Mouse (Mus musculus): ENCODE results near the gene Itgb2. TPM values are rescaled to one million over a fixed set of nuclear protein-coding genes. Genes with fewer than 3 reads are reported as not detected.
A peak's percentile ranks its signal among the peaks of the same experiment; 100 is the strongest.

The Itgb2 gene
- total and polyA plus RNA-seq, 3 experiments, result 7.1 to 11.6 (median 11.2) TPM

DNA sequence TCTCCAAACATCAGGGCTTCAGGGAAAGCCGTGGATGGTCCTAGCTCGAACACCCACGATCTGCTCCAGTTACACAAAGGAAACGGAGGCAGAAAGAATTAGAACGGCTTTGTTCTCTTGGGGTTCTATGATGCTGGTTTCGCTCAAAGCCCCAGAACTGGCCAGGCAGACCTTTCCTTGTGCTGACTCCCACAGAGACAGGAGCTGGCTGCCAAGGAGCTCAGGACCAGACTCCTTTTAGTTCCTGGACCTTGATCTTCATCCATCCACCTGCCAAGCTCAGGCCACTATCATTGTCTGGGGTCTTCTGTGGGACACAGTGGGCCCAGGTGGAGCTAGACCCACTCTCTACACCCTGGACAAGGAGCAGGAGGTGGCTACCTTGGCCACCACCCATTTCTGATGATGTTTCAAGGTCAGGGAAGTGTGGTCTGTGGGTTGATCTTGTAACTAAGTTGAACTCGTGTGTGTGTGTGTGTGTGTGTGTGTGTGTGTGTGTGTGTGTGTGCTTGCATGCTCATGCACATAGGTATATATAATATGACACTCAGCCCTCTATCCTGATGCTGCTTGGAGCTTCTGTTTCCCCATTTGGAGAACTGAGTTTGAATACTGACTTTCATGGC lies 9.4 kb downstream of the Itgb2 start:
- H3K27ac ChIP-seq, result no peak overlapping the region
- DNase-seq, result no peak
- no peaks in the 10 kb centered on the region for H3K79me2 ChIP-seq (replicated peaks; ENCODE audit: control insufficient read depth, insufficient read depth, low read length)
- no peak overlapping the region for H3K9ac ChIP-seq (ENCODE audit: low read depth, low read length)
- WGBS, result 56% methylated on average over 7 of the region's 7 CpGs
- no peaks in the 10 kb centered on the region for H3K4me1 ChIP-seq (ENCODE audit: control insufficient read depth, insufficient read depth, low read length)
- intact Hi-C loops (cut with DNase I), result no loop called here
- TF ChIP-seq CTCF (IDR thresholded peaks at IDR 0.05) (no peak), POLR2A (IDR thresholded peaks at IDR 0.05; ENCODE audit: insufficient read depth, low read depth, low read length) (no peak), EP300 (IDR thresholded peaks at IDR 0.05; ENCODE audit: insufficient read depth, low read depth, low read length) (no peak)
- H3K36me3 ChIP-seq (ENCODE audit: control insufficient read depth, insufficient read depth, low read length), result no peaks in the 10 kb centered on the region
- no peaks in the 10 kb centered on the region for H3K27me3 ChIP-seq (ENCODE audit: control insufficient read depth, insufficient read depth, low read length)
- no peak overlapping the region for H3K4me3 ChIP-seq

DNA sequence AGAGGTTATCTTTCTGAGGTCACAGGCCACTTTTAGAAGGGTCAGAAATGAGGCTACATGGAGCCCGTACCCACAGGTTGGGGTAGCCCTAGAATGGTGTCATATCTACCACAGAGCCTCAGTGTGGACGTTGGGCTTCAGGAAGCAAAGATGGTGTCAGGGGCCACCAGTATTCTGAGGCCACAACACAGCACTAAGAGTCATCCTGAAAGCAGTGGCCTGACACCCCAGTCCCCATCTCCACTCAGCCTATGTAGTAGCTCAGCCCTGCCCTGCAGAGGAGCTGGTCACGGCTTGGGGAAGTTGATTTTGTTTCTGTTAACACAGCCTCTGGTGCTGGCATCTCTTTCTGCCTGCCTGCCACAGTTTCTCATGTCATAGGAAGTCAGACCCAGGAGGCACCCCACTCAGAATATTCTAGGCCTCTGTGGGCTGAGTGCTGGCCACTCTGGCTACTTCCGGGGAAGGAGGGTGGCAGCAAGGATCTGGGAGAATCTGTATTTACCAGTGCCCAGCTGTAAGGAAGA lies 10.6 kb downstream of the Itgb2 start:
- intact Hi-C loops (cut with DNase I), result no loop called here
- Histone ChIP-seq H3K27me3 (ENCODE audit: control insufficient read depth, insufficient read depth, low read length) (no peaks in the 10 kb centered on the region), H3K36me3 (ENCODE audit: control insufficient read depth, insufficient read depth, low read length) (no peaks in the 10 kb centered on the region), H3K79me2 (replicated peaks; ENCODE audit: control insufficient read depth, insufficient read depth, low read length) (no peaks in the 10 kb centered on the region), H3K4me3 (no peak overlapping the region), H3K9ac (ENCODE audit: low read depth, low read length) (no peak overlapping the region), H3K27ac (no peak overlapping the region), H3K4me1 (ENCODE audit: control insufficient read depth, insufficient read depth, low read length) (peaks cover 4% of the 10 kb centered on the region; the same call in 1 of the 2 replicates)
- TF ChIP-seq EP300 (IDR thresholded peaks at IDR 0.05; ENCODE audit: insufficient read depth, low read depth, low read length), result no peak
- no peak for TF ChIP-seq POLR2A (IDR thresholded peaks at IDR 0.05; ENCODE audit: insufficient read depth, low read depth, low read length)
- no peak for TF ChIP-seq CTCF (IDR thresholded peaks at IDR 0.05)
- peak in 1 of 2 experiments; percentile 33 for DNase-seq
- WGBS, result 77% methylated on average over 4 of the region's 4 CpGs

DNA sequence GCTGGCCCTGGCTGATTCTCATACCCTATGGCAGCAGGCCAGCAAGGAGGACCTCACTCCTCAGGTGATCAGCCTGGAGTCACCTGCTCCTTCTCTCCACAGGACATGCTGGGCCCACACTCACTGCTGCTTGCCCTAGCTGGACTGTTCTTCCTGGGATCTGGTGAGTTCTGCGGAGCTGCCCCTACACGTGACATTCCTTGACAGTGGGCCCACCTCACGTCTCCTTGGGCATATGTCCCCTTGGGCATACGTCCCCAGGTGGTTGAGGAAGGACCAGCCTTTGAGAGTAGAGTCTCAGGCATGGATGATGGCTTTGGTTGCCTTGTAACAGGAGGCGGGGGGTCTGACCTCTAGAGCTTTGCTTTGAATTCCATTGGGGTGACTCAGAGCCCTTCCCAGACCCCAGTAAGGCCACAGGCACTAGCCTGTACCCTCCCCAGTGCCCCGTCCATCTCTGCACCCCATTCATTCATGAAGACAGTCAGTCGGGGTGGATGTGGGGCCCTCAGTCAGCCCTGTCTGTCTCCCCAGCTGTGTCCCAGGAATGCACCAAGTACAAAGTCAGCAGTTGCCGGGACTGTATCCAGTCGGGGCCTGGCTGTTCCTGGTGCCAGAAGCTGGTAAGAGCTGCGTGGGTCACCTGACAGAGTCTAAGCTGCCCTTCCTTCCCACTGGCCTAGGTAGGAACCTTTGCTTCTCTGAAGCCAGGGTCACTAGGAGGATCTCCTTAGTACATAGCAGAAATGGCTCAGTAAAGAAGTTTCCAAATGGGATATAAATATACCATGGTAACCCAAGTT lies 12.0 kb downstream of the Itgb2 start:
- H3K4me3 ChIP-seq, result no peak overlapping the region
- no peaks in the 10 kb centered on the region for H3K79me2 ChIP-seq (replicated peaks; ENCODE audit: control insufficient read depth, insufficient read depth, low read length)
- peaks cover 4% of the 10 kb centered on the region; the same call in 1 of the 2 replicates for H3K4me1 ChIP-seq (ENCODE audit: control insufficient read depth, insufficient read depth, low read length)
- DNase-seq, result no peak
- intact Hi-C loops (cut with DNase I), result no loop called here
- no peak overlapping the region for H3K9ac ChIP-seq (ENCODE audit: low read depth, low read length)
- no peaks in the 10 kb centered on the region for H3K36me3 ChIP-seq (ENCODE audit: control insufficient read depth, insufficient read depth, low read length)
- no peak for TF ChIP-seq EP300 (IDR thresholded peaks at IDR 0.05; ENCODE audit: insufficient read depth, low read depth, low read length)
- no peak for TF ChIP-seq CTCF (IDR thresholded peaks at IDR 0.05)
- TF ChIP-seq POLR2A (IDR thresholded peaks at IDR 0.05; ENCODE audit: insufficient read depth, low read depth, low read length), result no peak
- 72% methylated on average over 10 of the region's 10 CpGs for WGBS
- H3K27ac ChIP-seq, result no peak overlapping the region
- no peaks in the 10 kb centered on the region for H3K27me3 ChIP-seq (ENCODE audit: control insufficient read depth, insufficient read depth, low read length)

DNA sequence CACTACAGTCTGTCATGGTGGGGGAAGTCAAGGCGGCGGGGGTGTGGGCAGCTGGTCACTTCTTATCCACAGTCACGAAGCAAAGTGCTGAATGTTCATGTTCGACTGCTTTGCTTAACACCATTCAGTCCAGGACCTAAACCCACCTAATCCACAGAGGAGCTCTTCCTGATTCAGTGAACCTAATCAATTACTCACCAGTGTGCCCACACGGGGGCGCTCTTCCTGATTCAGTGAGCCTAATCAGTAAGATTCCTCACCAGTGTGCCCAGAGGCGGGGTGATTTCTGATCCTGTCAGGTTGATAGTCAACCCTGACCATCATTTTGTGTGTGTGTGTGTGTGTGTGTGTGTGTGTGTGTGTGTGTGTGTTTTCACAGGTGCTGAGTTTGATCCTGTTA lies 13.2 kb downstream of the Itgb2 start:
- TF ChIP-seq CTCF (IDR thresholded peaks at IDR 0.05) (peak; percentile 63), EP300 (IDR thresholded peaks at IDR 0.05; ENCODE audit: insufficient read depth, low read depth, low read length) (no peak)
- Histone ChIP-seq H3K27me3 (ENCODE audit: control insufficient read depth, insufficient read depth, low read length) (no peaks in the 10 kb centered on the region), H3K4me3 (no peak overlapping the region), H3K4me1 (ENCODE audit: control insufficient read depth, insufficient read depth, low read length) (peaks cover 4% of the 10 kb centered on the region; the same call in 1 of the 2 replicates), H3K9ac (ENCODE audit: low read depth, low read length) (no peak overlapping the region), H3K36me3 (ENCODE audit: control insufficient read depth, insufficient read depth, low read length) (no peaks in the 10 kb centered on the region), H3K27ac (no peak overlapping the region), H3K79me2 (replicated peaks; ENCODE audit: control insufficient read depth, insufficient read depth, low read length) (no peaks in the 10 kb centered on the region)
- WGBS, result 55% methylated on average over 7 of the region's 7 CpGs
- intact Hi-C loops (cut with DNase I), result no loop called here
- peak in 1 of 2 experiments; percentile 37 for DNase-seq

DNA sequence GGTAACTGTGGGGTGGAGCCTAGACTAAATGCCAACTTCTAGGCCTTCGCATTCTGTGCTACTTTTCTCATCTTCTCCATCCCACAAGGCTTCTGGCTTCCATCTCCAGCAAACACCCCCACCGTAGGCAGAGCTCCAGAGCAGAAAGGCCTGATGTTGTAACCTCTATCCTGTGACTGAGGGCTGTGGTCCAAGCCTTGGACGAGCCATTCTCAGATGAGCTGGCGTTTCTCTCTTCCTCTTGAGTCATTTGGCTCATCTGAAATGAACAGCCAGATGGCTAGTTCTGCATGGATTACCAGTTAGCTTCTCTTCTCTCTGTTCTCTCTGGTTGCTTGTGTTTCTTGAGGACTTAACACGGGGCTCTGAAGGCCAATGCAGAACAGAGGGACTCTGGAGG lies 14.9 kb downstream of the Itgb2 start:
- H3K4me1 ChIP-seq (ENCODE audit: control insufficient read depth, insufficient read depth, low read length), result peaks cover 4% of the 10 kb centered on the region; the same call in 1 of the 2 replicates
- H3K27ac ChIP-seq, result no peak overlapping the region
- H3K27me3 ChIP-seq (ENCODE audit: control insufficient read depth, insufficient read depth, low read length), result no peaks in the 10 kb centered on the region
- no peaks in the 10 kb centered on the region for H3K36me3 ChIP-seq (ENCODE audit: control insufficient read depth, insufficient read depth, low read length)
- DNase-seq, result peak; percentile 82 to 87
- H3K79me2 ChIP-seq (replicated peaks; ENCODE audit: control insufficient read depth, insufficient read depth, low read length), result no peaks in the 10 kb centered on the region
- H3K9ac ChIP-seq (ENCODE audit: low read depth, low read length), result no peak overlapping the region
- no peak for TF ChIP-seq CTCF (IDR thresholded peaks at IDR 0.05)
- peak; percentile 75; the same call in 1 of the 2 replicates for TF ChIP-seq EP300 (IDR thresholded peaks at IDR 0.05; ENCODE audit: insufficient read depth, low read depth, low read length)
- no peak for TF ChIP-seq POLR2A (IDR thresholded peaks at IDR 0.05; ENCODE audit: insufficient read depth, low read depth, low read length)
- H3K4me3 ChIP-seq, result no peak overlapping the region
- intact Hi-C loops (cut with DNase I), result no loop called here
- 48% methylated on average over 5 of the region's 5 CpGs for WGBS

DNA sequence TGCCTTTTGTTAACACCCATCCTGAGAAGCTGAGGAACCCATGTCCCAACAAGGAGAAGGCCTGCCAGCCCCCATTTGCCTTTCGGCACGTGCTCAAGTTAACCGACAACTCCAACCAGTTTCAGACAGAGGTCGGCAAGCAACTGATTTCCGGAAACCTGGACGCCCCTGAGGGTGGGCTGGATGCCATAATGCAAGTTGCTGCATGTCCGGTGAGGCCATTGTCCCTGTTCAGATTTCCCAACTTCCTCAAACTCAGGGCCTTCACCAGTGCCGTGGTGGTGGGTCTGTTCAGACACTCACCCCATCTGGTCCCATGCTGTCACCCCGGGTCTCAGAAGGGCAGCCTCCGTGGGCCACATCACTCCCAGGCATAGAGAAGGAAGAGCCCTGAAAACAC lies 18.5 kb downstream of the Itgb2 start:
- WGBS, result 65% methylated on average over 10 of the region's 10 CpGs
- no peak overlapping the region for H3K4me3 ChIP-seq
- no peaks in the 10 kb centered on the region for H3K27me3 ChIP-seq (ENCODE audit: control insufficient read depth, insufficient read depth, low read length)
- peaks cover 4% of the 10 kb centered on the region; the same call in 1 of the 2 replicates for H3K4me1 ChIP-seq (ENCODE audit: control insufficient read depth, insufficient read depth, low read length)
- H3K9ac ChIP-seq (ENCODE audit: low read depth, low read length), result no peak overlapping the region
- H3K36me3 ChIP-seq (ENCODE audit: control insufficient read depth, insufficient read depth, low read length), result no peaks in the 10 kb centered on the region
- no peak overlapping the region for H3K27ac ChIP-seq
- H3K79me2 ChIP-seq (replicated peaks; ENCODE audit: control insufficient read depth, insufficient read depth, low read length), result no peaks in the 10 kb centered on the region
- TF ChIP-seq POLR2A (IDR thresholded peaks at IDR 0.05; ENCODE audit: insufficient read depth, low read depth, low read length) (no peak), CTCF (IDR thresholded peaks at IDR 0.05) (no peak), EP300 (IDR thresholded peaks at IDR 0.05; ENCODE audit: insufficient read depth, low read depth, low read length) (no peak)
- DNase-seq, result no peak
- intact Hi-C loops (cut with DNase I), result no loop called here

All from heart, adult 2 months (tissue).